Mouse (Mus musculus) kidney, adult 8-10 months (tissue): ENCODE results near the gene Pipox.

Experiments used
- DNase-seq, 2 experiments: peaks; one replicate each; pipeline ENCODE4 v3.0.0; 2022

Pipox gene

DNA sequence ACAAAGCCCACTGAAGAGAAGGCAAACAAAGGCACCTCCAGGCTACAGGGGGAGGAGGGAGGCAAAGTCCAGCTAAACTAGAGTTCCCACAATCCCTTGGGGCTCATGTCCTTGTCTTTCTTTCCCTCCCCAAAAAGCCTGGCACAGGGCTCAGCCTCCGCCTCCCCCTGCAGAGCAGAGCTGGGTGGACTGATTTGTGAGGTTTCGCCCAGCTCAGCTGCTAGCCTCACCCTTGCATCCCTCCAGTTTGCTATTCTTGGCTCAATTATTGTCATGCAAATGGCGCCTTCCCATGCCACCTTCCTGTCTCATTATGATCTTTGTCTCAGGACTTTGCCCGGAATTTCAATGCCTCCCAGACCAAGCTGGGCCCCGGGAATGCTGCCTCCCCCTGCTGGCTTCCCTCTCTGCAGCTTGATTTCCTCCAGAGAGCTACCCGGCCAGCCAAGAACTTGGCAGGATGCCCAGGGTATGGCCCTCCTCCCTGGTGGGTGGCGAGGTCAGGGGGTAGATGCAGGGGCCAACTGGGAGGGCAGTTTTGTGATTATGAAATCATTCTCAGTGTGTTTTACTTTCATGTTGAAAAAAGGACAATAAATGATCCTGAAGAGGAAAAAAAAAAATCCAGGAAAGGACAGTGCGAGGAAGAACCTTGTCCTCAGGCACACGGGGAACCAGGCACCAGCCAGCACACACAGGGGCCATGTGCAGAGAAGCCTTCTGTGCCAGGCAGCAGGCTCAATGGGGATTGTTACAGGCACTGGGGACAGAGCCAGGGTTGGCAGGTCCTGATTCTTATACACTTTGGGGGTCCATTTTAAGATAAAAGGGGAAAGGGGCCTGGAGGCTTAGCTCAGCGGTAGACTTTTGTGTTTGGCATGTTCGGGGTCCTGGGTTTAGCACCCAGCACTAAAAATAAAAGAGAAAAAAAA lies at the start of gene Pipox:
Gene Pipox (minus strand): TSS at position 310 of the 932 bp plus-strand sequence.
- DNase-seq, result peak; percentile 98

DNA sequence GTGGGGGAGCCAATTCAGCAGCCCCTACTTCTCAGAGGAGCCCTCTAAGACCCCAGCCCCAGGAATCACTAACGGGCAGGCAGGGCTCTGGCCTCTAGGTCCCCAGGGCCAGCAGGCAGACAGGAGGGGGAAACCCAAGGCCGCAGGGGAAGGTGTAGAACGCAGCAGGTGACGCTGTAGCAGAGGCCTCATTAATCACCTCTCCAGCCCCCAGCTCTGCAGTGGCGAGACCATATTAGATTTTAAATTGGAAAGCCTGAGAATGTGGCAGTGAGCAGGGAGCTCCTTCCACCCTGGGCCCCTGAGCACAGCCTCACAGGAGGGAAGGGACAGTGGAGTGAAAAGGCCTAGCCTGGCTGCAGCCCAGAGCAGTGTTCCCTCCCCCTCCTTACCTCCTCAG lies 48.3 kb upstream of the Pipox start:
- no peak for DNase-seq

DNA sequence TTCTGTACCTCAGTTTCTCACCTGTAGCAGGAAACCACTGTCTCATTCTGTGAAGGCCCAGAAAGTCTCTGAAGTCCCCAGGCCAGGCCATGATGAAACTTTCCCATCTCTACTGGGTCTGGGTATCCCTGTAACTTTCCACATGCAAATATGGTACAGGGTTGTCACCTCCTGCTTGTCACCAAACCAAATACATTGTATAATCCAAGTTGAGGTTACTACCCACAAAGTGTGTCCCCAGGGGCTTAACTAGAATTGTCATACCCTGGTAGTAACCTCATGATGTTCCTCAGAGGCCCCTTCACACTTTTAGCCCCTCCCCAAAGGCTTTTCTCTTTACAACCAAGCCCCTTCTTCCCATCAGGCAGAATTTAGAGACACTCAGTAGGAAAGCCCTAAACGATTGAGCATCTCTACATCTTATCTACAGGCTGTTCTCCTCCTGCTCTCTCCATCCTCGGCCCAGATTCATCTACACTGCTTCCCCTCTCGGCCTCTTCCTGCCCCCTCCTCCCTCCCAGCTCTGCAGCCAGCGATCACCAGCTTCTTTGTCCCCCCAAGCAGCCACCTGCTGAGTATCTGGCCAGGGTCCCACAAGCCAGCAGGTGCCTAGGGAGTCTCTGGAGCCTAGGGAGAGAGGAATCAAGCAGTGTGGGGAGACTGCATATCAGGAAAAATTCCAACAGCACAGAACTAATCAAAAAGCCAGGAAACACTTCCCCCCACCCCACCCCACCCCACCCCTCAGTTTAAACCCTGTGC lies 43.9 kb upstream of the Pipox start:
- no peak for DNase-seq

DNA sequence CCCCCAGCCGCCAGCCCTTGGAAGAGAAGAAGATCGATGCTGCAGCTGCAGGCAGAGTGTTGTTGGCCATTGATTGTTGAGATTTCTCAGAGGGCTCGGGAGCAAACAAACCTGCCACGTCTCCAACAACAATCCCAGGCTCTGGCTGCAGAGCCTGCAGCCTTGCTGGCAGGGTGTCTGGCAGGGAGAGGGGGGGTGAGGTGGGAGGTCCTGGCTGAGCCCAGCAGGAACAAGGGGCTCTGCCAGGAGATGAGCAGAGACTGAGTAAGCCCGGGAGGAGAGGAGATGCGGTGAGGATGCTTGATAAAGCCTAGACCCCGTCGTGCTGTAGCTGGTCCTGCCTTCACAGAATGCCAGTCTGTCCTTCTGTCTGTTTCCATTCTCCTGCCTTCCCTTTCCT lies 43.0 kb upstream of the Pipox start:
- no peak for DNase-seq

DNA sequence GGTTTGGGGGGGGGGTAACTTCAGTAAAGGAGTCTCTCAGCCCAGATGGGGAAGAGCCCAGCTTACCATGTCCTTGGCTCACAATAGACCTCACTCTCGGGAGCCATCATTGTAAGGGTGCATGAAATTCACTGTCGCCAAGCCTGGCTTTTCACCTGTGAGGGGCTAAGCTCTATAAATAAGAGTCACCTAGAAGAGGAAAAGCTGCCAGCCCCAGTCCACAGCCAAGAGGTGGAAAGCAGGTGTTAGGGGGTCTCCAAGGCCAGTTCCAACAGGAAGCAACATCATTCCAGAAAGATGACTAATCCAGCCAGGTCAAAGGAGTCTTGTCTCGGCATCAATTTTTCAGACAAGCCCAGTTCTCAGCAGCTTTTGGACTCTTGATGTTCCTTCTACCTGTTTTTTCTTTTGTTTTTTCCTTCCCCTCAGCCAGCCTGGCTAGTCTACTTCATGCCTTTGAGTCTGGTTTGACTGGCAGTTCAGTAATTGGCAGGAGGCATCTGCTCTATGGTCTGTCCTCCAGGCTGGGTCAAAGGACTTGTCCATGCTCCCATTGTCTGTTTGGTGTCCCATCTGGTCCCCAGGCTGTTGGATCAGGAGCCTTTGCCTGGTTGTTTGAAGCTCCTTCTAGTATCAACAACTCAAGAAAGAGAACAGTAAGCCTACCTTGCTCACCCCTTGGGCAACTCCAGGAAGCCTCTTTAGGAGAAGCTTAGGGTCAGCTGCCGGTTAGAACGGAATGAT lies 40.8 kb upstream of the Pipox start:
- no peak for DNase-seq

DNA sequence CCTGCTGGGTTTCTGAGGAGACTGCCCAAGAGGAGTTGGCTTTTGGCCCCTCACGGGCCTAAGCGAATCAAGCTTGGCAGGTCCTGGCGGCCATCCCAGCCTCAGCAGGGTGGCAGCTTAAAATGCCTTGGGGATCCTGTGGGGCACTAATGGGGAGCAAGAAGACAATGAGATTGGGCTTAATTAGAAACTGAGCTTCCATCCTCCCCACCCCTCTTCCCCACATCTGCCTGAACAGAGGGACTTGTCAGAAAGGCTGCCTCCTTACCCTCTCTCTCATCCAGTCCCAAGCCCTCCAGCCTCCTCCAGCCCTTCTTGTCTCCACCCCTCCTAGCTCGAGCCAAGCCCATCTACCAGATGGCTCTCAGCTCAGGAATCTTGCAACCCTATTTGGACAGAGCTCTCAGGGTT lies 40.2 kb upstream of the Pipox start:
- no peak for DNase-seq

DNA sequence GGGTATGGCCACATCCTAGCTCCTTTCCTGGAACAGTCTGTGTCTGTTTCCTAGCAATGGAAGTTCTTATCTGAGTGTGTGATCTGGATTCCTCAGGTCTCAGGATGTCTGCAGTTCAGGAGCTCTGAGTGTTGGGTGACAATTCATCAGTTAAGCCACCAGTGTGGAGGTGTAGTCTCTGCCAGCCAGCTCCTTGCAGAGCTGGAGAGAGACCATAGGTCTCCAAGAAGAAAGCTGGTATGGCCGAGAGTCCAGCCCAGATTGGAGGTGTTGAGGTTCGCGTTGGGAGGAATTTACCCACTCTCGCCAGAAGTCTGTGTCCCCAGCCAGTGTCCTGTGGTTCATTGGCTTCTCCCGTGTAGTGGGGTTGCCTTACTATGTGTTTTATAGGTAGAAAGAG lies 38.7 kb upstream of the Pipox start:
- DNase-seq, result no peak

DNA sequence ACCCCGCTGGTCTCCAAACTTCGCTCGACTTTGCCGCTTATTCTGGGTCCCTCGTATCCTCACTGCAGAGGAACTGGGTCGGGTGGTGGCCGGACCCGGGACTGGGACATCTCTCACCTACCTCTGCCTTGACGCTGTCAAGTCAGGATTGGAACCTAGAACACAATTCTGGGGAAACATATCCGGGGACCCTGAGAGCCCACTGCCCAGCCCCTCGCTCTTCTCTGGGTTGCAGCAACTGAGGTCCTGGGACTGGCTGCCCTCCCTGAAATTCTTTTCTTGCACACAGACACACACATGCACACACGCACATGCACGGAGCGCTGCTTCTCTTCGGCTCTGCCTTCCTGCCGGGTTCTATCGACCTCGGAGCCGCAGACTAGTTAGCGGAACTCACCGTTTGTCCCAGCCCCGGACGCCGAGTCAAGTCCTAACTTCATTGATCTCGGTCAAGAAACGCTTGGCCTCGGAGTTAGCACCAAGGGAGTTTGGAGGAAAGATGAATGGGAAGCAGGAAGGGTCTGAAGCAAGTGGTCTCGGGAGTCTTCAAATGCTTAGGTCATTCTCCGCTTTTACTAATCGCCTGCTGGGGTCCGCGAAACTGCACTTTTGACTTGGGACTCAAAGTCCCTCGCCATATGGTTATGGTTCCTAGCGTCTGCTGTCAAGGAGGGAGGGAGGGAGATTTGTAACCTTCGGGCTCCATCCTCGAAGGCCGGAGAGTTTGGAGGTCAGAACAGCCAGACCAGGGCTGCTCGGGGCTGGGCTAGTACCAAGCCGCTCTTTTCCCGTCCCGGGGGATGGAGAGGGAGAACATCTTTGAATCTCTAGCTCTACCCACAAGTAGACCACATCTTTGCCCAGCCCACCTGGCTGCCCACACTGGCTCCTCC lies 37.9 kb upstream of the Pipox start:
- DNase-seq, result peak in 1 of 2 experiments; percentile 15

DNA sequence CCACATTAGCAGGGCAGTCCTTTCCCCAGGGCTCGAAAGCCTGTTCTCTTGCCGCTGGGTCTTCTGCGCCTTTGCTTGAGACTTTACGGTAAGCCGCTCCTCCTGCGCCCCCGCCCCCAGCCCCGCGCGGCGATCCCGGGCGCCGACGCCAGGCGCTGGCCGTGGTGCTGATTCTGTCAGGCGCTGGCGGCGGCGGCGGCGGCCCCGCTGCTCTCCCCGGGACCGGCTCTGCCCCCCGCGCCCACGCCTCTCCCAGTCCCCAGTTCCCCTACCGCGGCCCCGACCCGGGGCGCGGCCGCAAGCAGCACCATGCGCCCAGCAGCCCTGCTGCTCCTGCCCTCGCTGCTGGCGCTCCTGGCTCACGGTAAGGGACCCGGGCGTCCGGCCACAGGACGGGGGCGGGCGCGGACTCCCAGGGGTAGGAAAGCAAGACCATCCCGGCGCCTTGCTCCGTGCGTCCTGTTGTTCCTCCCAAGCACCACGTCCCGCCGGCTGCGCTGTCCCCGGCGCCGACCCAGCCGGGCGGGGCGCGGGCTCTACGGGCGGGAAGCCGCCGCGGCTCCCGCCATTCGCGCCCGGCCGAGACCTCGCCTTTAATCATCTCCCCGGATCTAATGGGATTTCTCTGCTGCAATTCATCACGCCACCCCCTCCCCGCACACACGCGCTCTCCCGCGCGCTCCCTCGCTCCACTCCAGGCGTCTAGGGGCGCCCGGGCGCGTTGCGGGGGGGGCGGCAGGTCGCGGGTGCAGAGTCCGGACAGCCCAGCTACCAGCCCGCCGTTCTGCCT lies 37.0 kb upstream of the Pipox start, which contains the start of gene Sez6:
Gene Sez6 (plus strand): TSS at position 50 of the 790 bp plus-strand sequence.
- peak; percentile 64 to 71 for DNase-seq

DNA sequence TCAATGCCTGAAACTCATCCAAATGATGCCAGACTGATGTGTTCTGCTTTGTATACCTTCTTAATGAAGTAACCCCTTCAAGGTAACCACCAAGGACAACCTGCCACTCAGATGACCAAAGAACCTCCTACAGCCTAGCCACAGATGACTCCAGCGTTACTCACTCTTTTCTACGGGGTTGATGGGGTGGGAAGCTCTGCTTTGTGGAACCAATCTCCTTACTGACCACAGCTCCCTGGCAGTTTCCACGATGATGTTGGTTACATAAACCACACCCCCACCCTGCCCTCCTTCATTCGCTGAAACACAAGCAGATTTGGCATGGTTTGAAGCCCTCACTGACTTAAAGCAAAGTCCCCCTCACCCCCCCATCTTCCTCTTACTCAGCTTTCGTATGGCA lies 33.9 kb upstream of the Pipox start:
- no peak for DNase-seq

DNA sequence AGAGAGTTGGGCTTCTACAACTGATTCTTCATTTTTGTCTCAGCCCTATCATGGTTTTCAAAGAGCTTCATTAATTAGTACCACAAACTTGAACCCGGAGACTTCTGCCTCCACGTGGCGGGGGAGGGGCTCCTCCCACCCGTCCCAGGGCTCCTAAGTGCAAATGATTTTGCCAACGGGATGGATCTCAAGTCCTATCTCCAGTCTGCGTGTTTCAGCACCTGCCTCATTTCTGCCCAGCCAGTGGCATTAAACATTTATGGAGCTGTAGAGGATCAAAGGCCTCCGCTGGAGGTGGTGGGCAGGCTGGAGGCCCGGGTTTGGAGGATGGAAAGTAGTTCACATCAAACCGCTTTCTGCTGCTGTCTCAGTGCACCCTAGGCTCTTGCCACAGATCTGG lies 32.8 kb upstream of the Pipox start:
- no peak for DNase-seq

DNA sequence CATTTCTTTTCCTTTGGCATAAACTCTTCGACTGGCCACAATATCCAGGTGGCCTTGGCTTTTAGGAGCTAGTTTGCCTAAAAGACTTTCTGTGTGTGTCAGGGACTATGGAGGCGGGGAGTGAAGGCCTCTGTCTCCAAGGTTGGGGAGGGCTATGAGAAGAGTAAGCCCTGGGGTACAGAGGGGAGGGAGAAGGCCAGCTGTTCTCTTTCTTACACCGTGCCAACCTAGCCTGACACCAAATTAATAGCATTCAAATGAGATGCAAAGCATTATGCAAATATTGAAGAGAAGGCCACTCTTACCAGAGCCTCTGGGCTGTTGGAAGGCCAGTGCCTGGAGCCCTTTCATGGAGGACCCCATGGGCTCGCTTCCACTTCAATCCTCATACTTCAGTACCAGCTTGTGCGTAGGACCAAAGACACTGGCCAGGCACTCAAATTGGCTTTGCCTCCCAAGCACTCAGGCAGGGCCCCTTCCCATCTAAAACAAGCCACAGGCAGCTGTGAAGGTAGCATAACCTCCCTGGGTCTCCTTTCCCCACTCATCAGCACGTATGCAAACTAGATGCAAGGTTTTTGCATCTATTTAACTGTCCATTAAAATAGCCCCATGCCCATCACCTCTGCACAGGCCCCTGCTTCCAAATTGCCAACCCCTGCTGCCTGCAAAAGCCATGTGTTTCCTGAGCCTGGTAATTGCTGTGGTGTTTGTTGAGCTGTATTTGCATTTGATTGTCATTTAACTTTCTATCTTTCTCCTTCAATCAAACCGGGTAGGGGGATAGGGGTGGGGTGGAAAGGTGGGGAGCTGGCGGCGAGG lies 32.2 kb upstream of the Pipox start:
- no peak for DNase-seq

DNA sequence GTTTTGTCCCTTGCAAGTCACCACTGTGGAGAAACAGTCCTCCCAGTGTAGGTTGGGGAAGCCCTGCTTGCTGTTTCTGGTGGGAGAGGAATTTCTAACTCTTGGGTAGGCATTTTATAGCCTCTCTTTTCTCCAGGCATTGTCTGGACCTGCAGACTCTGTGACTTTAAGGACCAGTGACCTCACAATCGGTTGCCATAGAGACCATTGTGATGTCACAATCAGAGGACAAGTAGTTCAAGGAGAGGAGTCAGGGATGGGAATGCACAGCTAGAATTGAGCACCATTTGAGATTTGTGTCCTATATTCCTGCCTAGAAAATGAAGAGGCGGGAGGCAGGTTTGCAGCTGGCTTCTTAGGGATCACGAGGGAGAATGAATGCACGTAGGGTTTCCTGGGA lies 29.4 kb upstream of the Pipox start:
- no peak for DNase-seq

DNA sequence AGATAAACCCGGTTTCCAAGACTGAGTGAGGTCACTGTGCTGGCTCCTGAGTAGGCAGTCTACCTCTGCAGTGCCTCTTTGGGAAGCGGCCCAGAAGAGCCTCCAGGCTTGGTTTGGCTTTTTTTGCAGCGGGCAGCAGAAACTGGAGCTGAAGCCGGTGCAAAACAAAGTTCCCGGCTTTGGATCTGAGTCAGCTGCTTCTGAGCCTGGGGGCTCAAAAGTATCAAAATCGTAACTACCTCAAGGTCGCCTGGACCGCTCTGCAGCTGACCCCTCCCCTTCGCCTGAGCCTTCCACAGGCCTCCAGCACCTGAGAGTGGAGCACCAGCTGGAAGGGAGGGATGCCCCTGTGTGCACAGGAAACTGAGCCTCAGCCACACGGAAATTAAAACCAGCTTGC lies 23.3 kb upstream of the Pipox start:
- peak; percentile 79 to 85 for DNase-seq

DNA sequence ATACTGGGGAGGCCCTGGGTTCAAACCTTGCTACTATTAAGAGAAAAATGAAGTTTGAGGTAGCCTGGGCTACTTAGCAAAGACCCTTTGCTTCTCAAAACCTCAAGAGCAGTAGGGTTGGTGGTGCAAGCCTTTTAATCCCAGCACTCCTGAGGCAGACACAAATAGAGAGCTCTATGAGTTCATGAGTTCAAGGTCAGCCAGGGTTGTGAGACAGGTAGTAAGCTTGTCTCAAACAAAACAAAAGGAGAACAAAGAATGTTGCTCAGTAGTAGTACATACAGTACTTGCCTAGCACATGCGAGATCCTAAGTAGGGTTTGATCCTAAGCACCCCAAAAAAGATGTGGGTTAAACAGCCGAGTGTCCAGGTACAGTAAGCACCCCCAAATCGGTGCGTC lies 22.8 kb upstream of the Pipox start:
- no peak for DNase-seq

DNA sequence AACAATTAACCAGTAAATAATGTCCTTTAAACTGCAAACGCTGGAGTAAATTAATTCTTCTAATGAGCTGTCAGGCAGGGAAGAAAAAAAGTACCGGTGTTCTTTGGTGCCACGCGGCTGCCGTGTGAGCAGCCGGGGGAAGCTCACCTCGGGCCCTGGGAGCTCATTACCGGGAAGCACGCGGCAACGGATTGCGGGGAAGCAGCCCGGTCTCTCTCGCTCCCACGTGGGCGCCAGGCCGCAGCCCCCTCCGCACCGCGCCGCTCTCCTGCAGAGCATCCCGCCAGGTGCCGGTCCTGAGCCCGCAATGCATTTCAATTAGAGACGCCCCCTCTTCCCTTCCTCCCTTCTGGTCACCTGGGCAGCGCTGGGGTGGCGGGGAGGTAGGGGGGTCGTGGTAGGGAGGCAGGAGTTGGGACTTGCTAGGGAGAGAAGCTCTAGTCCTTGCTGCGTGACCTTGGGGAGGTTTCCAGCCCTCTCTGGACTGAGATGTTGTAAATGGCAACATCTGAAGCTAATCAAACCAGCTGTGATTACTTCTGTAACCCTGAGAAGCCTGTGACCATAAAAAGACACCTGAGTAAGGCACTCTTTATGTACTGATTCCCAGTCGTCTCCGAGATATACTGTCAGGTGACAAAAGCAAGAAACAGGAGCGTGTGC lies 20.8 kb upstream of the Pipox start:
- DNase-seq, result no peak

DNA sequence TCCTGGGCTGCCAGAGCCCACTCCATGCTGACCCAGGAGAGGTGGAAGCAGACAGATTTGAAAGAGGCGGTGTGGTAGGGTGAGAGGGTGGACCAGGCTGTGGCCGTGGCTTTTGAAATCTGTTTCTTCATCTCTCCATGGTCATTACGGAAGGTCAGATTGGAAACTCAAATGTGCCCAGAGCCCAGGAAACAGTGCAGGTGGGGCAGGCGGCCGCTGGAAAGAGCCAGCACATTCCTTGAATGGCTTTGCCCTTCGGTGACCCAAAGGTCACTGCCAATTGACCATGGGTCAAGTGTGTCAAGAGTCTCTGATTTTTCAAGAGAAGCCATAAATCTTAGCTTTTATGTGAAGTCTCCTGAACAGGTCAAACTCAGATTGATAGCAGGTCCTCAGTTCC lies 19.6 kb upstream of the Pipox start:
- no peak for DNase-seq

DNA sequence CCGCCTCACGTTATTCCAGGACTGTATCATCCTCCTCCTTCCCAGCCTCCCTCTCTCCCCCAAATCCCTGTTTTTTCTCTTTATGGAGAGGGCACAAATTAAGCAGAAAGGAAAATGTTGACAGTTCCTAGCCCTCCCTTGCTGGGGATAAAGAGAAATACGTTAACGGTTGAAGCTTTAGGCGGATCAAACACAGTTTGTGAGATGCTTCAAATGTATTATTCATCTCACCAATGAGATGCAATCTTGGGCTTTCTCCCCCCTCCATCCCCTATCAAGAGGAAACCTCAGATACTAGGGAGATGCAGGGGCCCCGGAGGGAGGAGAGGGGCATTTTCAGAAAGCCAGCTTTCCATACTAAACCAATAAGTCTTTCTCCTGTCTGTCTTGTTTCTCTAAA lies 15.9 kb upstream of the Pipox start:
- no peak for DNase-seq

DNA sequence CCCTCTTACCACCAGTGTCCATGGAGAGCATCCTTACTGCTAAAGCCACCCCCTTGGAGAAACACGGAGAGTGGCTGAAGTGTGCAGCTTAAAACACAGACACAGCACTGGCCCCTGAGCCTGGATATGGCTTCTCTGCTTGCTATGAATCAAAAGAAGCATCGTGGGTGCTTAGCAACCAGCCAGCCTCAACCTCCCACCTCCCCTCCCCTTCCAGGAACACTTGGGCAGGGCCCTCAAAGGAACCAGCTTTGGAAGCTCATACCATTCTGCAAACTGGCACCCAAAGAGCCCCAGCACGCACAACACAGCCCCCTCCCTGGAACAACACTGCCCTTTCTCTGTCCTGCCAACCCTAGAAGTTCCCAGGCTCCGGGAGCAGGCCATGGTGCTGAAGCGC lies 15.5 kb upstream of the Pipox start:
- DNase-seq, result no peak

DNA sequence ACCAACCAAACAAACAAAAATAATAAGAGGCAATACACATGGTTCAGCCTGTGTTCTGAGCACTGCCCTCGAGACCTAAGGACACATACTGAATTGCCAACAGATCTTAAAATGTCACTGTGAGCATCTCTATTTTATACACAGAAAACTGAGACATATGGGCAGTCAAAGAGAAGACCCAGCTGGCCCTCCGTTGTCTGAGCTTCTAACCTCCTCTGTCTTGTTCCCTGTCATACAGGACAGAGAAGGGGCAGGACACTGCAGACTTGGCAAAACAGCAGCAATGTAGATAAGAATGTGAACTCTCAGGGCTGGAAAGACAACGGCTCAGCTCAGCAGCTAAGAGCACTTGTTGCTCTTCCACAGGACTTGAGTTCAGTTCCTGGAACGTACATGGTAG lies 14.6 kb upstream of the Pipox start:
- no peak for DNase-seq
